Mouse (Mus musculus): ENCODE results near the gene Psme4. TPM values are rescaled to one million over a fixed set of nuclear protein-coding genes. Genes with fewer than 3 reads are reported as not detected.
"Not testable (repeated sequence)": the region's sequence is repeated elsewhere in the genome, so short reads cannot be mapped to it uniquely, and the experiment has no call there.

Gene Psme4
- total RNA-seq (2022) = 100 to 1,000 TPM; 141 to 208 (median 169) TPM

GRCm38 (mm10) chr11:30771267-30771903 is at the start of gene Psme4:
Psme4 (plus strand) TSS chr11:30771726.
- peak; percentile 95 to 96 for DNase-seq (ENCODE audit: low spot score in 2 of 2)

DNA sequence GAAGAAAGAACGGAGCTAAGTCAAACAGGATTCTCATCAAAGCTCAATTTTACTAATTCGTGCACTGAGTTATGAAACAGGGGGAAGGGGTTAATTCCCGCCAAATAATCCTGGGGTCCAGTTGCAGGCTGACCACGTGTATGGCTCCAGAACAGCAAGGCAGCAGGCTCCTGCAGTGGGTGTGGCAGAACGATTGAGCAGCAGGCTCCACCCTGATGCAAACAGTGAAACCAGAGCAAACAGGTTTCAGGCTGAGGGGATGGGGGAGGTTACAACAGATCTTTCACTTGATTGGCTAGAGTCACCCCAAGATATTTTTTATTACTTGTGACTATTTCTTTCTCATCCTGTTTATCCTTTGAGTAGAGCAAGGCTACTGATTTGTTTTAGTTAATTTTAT is 48.1 kb upstream of the Psme4 start:
- no peak for DNase-seq (ENCODE audit: low spot score in 2 of 2)

DNA sequence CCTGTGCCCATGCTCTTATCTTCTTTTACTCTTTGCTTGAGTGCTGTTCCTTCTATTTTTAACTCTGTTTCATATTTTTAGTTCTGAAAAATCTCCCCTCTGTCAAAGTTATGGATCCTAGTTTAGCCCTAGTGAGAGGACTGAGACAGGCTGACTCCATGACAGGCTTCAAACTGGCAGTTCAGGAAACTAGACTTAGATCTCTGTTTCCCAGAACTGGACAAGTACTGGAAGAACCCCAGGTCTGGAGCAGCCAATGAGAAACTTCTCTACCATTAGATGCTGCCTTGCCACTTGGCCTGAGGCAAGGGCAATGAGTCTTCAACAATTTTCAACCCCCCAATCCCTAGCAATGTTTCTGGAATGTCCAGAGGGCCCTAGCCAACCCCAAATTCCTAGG is 40.8 kb upstream of the Psme4 start:
- DNase-seq (ENCODE audit: low spot score in 2 of 2) = no peak

DNA sequence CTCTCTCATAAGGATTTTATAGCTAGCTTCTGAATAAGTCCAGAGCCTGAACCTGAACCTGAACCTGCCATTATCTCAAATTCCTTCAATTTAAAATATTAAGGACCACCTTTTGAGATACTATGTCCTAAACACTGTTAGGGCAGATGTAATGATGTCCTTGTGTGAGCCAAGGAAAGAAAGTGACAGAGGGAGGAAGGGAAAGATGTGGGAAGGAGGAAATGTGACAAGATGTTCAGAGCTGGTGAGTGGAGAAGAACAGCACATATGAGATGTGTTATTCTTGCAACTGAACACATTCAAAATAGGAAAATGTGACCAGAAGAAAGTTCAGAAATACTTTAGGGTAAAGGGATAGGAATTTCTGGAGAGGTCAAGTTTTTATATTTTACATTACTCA is 38.1 kb upstream of the Psme4 start:
- no peak for DNase-seq (ENCODE audit: low spot score in 2 of 2)

GRCm38 (mm10) chr11:30743991-30744390 is 27.5 kb upstream of the Psme4 start:
- no peak for DNase-seq (ENCODE audit: low spot score in 2 of 2)

DNA sequence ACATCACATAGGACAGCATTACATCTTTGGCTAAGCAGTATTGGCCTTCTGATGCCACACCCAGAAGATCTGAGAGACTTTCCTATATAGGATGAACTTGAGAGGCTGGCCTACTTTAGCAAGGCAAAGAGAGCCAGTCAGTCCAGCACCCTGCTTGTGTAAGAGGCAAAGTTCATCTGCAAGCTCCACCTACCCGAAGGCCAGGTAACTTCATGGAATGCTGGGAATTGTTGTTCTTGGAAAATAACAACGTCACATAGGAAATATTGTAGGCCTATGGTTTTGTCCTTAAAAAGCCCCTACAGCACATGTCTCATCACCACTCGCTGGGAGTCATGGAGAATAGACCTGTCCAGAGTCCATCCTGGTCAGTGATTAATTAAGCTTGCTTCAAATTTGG is 22.6 kb upstream of the Psme4 start:
- DNase-seq (ENCODE audit: low spot score in 2 of 2) = no peak

DNA sequence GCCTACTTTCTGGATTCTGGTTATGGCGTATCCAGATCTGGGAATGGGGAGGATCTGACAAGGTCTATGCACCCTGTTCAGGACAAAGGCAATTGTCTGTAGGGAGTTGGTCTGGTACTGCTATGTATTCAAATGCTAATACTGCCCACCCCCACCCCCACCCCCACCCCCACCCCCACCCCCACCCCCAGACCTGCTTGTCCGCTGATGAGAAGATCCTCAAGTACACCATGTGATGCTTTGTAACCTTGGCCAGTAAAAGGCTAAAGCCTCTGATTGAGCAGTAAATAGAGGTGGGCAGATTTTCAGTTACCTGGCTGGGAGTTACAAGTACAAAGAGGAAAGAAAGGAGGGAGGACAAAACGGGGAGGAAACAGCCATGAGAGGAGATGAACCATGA is 21.9 kb upstream of the Psme4 start:
- no peak for DNase-seq (ENCODE audit: low spot score in 2 of 2)

DNA sequence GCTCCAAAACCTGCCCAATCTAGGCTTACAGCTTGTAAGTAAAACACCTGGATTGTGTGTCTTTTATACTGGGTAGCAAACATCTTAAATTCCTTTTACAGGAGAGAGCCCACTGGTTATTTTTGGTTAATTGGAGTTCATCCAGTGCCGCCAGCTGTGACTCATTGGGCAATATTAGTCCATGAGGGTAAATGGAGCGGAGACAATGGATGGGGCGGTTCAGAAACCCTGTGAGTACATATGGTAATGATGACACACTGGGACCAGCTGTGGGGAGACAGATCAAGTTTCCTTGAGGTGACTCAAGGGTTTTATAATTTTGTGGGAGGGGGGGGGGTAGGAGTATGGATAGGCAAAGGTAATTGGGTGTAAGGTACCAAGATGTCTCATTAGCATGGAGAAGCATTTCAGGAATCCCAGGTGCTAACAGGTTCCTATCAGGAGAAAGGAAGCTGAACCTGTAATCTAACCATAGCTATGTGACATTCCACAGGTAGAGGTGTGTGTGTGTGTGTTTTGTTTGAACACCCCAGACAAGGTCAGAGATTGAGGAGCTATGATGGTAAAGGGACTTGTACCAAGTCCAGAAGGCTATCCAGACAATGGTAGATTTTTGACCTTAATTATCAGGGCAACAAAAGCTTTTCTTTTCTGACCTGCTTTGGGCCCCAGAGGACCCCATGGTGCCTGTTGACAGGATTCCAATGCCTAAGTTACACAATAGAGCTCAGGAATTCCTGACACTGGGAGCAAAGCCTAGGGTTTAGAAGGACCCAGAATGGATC is 21.3 kb upstream of the Psme4 start:
- no peak for DNase-seq (ENCODE audit: low spot score in 2 of 2)

DNA sequence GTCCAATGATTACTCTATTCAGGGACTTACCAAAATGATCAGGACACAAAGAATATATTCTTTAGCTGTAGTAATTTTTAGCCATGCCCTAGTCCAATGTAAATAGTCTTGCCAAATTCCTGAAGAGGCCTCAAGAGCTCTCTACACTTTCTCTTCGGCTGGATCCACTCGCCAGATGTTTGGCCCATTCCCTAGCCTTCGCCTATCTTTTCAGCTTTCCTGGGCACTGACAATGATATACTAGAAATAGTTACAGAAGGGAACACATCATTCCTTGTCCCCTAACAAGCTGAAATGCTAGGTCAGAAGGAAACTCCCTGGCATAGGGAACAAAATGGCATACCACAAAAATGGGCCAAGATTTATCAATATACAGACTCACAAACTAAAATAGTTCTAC is 18.6 kb upstream of the Psme4 start:
- DNase-seq (ENCODE audit: low spot score in 2 of 2) = no peak

DNA sequence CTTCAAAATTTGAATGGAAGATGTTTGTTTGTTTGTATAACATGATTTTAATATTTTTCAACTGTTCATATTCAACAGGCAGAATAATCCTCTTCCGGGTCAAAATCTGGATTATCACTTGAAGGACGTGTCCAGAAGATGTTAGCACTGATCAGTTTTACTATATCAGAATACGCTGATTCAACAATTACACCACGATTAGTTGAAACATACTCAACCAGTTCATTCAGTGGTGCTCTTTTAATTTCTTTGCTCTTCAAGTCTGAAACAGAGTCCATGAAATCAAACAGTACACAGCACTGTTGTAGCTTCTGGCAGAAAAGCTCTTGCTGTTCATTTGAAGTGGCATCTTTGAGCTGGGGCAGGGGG is 17.1 kb upstream of the Psme4 start:
- not testable (repeated sequence) for DNase-seq (ENCODE audit: low spot score in 2 of 2)

- peak in 1 of 2 experiments; percentile 37 for DNase-seq (ENCODE audit: low spot score in 2 of 2)
Measured at GRCm38 (mm10) chr11:30754855-30755530, 16.5 kb upstream of the Psme4 start.

DNA sequence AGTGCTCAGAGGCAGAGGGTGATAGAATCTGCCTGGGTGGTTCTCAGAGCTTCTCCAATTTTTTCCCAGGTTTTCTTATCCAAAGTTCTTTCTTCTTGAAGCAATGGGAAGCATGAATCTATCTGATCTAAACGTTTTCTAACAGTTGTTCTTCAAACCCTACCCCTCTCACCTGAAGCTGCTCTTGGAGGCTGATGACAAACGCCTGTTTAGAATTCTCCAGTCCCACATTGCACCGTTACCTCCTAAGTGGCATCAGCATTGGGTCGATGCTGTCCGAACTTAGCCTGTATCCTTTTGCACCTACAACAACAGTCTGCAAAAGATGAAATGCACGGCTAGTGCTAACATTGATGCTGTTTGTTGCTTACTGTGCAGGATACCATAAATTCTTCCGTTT is 10.1 kb upstream of the Psme4 start:
- DNase-seq (ENCODE audit: low spot score in 2 of 2) = no peak

- DNase-seq (ENCODE audit: low spot score in 2 of 2) = no peak
Measured at GRCm38 (mm10) chr11:30761891-30762290, 9.6 kb upstream of the Psme4 start.

DNA sequence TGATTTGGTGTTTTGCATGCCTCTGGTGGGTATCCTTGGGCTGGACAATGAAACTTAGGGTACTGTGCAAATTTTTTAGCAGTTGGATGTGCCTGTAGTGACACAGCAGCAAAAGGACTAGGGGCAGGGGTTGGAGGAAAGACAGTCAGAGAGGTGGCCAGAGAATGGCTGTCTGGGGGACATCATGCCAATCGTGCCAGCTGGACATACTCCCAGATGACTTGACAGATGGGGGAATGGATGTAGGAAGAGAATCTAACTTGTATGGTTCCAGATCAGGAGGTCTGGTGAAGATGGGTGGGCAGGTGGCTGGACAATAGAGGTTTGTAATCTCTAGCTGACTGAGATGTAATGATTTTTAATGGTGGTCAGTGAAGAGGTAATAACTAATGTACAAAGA is 6.5 kb upstream of the Psme4 start:
- no peak for DNase-seq (ENCODE audit: low spot score in 2 of 2)

DNA sequence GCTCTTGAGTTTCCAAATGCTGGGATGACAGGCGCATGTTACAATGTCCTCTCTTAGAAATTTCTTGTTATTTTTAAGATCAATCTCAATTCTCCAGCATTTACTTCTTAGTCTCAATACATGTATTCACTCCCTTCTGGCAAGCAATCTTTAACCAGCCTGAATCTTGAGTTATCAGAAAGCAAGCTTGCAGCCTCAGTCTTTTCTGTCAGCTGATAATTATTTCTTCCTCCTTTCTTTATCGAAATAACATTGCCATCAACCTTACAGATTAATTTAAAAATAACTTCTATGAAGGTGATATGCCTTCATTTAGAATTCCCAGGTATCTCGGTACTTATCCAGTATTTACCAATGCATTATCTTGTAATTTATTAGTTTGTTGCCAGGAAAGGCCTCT is 709 bp upstream of the Psme4 start:
- no peak for DNase-seq (ENCODE audit: low spot score in 2 of 2)

- peak; percentile 27 to 48 for DNase-seq (ENCODE audit: low spot score in 2 of 2)
Measured at GRCm38 (mm10) chr11:30771904-30772581, 517 bp downstream of the Psme4 start.

DNA sequence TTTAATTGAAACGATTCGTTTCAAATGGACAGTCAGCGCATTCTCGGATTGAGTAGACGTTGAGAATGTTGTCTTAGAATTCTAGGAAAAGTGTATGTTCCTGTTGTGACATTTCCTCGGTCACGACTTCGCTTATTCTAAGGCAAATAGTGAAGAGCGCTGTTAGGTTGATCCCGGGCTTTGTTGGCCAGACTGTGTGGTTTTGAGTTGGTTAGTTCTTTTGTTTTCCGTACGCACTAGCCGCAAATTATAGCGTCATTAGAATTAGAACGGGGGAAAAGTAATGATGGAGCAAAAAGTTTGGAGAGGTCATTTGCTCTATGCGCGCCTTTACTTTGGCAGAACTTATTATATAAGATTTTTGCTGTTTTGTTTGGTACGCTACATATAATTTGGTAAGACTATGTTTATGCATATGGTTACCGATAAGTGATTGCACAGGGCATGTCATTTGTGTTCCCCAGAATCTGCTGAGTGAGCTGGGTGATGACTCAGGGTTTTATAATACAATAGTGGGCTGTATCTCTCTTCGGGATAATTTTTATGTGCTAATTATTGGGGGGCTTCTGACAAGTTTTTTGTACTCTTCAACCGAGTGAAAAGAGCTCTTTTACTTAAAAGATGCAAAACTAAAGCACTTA is 1.4 kb downstream of the Psme4 start:
- no peak for DNase-seq (ENCODE audit: low spot score in 2 of 2)

DNA sequence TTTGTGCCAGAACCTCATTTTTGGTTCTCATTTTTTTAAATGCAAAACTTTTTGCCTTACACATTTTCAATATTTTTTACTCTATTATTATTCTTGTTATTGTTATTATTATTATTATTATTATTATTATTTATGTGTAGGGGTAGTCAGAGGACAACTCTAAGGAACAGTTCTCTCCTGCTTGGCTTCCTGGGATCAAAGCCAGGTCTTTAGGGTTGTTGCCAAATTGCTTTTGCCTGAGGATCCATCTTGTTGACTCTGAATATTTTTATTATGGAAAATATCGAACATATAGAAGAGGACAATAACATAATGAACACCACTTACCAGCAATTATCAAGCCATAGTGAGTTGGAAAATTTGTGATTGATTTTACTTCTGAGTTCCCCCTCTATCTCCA is 3.1 kb downstream of the Psme4 start:
- DNase-seq (ENCODE audit: low spot score in 2 of 2) = no peak

DNA sequence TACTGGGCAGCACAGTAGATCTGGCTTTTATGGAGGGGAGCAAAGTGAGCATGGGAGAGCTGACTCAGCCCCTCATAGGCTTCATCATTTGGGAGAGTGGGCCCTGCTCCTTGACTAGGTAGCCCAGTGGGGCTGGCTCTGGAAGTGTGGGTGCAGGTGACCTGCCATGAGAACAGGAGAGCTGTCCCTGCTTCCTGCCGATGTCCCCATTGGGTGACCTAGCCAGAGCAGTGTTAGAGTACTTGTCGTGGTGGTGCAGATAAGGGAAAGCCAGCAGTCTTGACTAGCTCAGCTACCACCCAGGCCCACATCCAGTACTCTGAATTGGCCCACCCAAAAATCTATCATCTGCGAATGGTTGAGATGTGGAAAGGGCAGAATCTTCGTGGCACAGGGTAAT is 6.0 kb downstream of the Psme4 start:
- no peak for DNase-seq (ENCODE audit: low spot score in 2 of 2)

DNA sequence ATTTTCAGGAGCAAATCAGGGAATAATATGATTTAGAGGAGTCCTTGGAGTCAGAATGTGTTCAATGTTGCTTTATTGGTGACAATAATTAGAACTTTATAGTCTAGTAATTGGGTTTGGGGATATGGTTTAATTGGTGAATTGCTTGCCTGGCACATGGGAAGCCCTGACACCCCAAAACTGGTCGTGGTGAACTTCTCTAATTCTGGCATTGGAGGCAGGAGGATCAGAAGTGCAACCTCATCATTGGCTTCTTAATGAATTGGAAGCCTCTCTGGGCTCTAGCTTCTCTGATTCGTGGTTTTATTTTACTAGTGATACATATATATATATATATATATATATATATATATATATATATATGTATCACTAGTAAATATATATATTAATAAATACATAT is 9.4 kb downstream of the Psme4 start:
- DNase-seq (ENCODE audit: low spot score in 2 of 2) = no peak

GRCm38 (mm10) chr11:30781612-30782011 is 10.1 kb downstream of the Psme4 start:
- no peak for DNase-seq (ENCODE audit: low spot score in 2 of 2)

DNA sequence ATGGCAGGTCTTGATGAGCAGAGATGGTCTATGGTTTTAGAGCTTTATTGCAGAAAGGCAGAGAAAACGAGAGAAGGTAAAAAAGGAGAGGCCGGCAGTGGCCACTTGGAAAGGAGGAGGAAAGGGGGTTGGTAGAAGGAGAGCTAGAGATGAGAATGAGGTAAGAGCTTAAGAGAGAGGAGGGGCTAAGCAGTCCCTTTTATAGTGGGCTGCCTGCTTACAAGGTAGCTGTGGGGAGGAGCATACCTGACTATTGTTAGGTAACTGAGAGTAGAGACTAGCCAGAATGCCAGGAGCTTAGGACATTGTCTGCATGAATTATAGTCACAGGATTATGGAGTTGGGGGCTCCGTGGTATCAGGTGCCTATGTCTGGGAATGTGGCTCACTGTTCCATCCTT is 14.0 kb downstream of the Psme4 start:
- DNase-seq (ENCODE audit: low spot score in 2 of 2) = no peak
